Mouse (Mus musculus) c-Kit-positive CD71-positive TER-119-positive erythroid progenitor cells, embryonic 14.5 days (primary cell): ENCODE results near the gene Dpy19l1.
A peak's percentile ranks its signal among the peaks of the same experiment; 100 is the strongest.

Source experiments
- DNase-seq: peaks from one replicate; pipeline ENCODE4 v3.0.0-alpha.2; 2013; ENCODE audit warnings: low spot score

Gene Dpy19l1

GRCm38 (mm10) chr9:24503067-24503857, at the start of gene Dpy19l1:
TSS of gene Dpy19l1 (minus strand) at chr9:24503140.
- DNase-seq, result peak; percentile 84

DNA sequence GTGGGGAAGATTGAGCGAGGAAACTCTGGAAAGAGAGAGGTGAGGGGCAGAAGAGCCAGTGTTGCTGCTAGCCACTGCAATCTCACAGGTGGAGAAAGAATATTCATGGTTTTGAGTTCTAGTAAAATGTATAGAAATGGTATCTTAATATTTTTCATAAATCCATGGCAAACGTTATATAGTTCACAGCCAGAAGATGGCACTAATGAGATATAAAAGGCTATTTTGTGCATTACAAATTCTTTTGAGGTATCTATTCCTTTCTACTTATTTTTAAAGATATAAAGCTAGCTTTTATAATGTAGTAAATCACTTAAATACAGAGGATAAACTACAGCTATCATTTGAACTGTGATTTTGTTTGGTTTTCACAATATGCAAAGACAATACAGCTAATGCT, 35.2 kb upstream of the Dpy19l1 start:
- DNase-seq, result no peak

GRCm38 (mm10) chr9:24516575-24517139, 13.7 kb upstream of the Dpy19l1 start:
- peak; percentile 33 for DNase-seq

GRCm38 (mm10) chr9:24514078-24514469, 11.1 kb upstream of the Dpy19l1 start:
- DNase-seq, result no peak

DNA sequence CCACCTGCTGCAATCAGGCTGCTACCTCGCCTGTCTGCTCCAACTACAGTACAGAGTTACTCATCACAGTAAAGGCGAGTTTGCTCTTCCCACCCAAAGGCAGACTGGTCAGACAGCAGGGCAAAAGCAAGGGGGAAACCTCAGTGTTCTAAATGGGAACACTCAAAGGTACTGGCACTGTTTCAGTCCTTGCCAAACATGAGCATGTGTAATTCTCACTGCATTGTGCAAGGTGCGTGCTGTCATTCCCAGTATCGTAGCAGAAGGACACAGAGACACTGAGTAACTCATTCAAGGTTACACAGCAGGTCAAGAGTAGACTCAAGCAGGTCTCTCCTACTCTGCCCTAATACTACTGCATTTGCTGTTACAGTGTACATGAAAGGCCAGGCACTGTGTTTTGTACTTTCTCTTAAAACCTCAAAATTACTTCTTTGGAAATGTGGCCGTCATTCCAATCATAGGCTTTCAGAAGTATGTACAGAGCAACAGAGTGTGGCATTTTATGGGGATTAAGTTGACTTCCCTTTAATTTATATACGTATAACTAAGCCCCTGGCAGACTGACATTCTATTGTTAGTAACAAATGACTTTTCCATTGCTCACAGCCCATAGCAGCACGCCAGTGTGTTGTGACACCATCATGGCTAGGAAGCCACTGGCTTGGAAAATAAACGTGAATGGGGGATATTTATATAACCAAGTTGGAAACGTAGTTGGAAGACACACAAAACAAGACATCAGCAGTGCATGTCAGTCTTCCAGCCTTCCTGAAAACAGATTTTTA, 10.5 kb upstream of the Dpy19l1 start:
- DNase-seq, result no peak

DNA sequence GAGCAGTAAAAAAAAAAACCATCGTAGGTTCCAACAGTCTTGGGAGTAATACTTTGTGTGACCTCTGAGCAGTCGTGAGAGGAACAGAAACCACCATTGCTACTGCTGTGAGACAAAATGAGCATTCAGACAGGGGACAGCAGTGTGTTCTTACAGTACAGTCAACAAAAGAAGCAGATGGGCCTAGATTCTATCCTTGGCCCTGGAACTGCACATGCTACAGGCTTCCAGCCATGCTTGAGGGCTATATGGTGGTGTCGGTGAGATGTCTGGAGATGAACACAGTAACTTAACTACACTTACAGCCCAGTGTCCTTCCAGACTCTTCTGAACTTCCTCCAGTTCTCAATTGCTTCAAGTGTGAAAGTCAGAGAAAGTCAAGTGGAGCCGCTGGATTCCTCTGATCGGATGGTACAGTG, 9.2 kb upstream of the Dpy19l1 start:
- no peak for DNase-seq

DNA sequence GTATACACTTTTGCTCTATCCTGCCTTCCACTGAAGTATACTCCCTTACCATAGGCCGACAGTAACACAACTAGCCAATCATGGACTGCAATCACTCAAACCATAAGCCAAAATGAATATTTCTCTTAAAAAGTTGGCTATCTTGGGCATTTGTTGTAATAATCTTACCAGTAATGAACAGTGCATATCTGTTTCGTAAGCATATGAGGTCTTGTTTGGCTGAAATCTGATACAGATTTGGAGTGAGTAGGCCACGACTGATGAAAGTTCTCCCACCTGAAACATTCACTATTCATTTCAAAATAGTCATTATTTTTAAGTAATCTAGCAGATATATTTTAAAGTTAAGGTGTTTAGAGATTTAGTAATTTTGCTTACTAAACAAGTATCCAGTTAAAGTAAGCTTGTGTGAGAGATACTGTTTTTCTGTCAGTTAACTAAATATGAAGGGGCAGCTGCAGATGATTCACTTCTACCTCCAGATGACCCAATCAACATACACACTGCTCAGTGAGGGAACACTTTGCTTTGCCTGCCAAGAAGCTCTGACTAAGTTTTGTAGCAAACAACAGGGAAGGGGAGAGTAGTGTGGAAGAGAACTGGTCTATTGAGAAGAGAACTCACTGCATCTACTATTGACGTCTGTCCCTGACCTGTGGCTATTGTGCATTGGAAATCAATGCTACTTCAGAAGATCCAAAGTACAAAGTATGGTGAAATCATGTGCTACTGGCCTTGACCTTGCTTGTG, 8.6 kb upstream of the Dpy19l1 start:
- no peak for DNase-seq

- no peak for DNase-seq
Observed at GRCm38 (mm10) chr9:24508880-24509279, 5.9 kb upstream of the Dpy19l1 start.

DNA sequence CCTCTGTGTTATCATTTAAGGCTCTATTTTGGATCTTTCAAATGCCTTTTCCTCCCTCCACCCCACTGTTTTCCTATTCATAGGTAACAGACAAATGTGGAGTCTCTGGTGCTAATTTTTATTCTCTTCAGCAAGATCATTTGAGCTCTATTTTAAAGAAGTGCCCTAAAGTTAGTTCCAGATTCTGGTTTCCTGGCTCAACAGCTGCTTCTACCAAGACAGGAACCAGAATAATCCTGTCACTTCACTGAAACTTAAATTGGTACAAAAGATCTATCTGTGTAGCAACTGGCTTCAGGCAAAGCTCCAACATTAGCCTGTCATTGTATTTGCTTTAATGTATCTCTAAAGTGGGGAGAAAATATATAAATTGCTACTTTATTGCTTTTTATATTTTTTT, 3.6 kb upstream of the Dpy19l1 start:
- DNase-seq, result no peak

DNA sequence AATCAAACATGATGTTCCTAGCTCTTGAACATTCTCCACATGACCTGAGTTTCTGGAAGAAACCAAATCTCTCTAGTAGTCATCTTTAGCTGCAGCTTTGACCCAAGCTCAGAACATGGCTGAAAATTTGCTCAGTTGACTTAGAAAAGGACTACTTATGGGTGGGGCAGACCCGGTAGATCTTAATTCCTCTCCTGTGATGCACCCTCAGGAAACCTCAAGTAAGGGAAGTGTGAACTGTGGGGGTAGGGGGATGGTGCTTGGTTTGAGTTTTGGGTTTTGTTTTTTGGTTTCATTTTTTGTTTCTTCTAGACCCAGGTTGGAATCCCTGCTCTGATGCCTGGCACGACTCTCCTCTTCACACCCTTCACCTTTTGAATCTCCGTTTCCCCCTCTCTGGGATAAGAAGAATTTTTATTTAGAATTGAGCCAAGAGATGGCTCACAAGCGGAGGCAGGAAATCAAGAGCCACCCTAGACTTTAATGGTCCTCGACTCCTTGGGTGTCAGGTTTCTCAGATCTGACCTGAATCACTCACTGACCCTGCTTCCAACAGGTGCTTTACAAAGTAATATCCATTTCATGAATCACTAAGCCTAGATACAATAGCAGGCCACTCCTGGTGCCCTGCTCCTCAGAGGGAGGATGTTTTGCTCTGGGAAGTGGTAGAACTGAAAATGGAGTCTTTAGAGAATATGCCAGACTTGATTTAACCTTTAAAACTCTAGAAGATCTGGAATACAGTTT, 2.2 kb upstream of the Dpy19l1 start:
- DNase-seq, result no peak

GRCm38 (mm10) chr9:24504381-24504780, 1.4 kb upstream of the Dpy19l1 start:
- no peak for DNase-seq

DNA sequence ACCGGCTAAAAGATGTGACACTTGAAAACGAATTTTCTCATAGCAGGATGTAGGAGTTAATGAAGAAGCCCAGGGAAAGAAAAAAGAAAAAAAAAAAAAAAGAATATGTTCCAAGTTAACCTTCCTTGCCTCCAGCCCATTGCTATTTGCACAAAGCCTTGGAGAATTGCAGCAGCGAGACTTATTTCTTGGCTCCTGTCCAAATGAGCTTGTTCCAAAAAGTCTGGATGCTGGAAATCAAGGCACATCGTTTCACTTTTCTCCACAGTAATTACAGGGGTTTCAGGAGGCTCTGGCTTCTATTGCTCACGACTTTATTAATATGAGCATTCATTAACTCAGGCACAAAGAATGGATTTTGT, 899 bp upstream of the Dpy19l1 start:
- no peak for DNase-seq

DNA sequence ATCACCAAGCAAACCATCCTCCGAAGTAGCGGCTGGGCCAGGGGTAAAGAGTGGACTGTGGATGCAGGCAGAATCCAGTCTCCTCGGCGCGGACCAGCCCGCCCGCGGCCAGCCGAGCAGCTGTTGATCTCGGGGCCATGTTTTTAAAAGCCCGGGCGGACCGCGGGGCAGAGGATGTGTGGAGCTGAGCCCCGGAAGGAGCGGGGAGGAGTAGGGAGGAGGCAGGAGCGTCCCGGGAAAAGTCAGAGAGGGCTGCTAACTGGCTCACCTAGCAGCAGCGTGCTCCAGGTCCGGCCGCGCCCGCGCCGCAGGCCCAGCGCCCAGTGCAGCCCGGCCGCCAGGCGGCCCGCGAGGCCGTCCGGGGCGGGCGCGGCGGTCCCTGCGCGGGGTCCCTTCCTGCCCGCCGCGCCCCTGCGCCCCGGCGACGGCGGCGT, 352 bp downstream of the Dpy19l1 start:
- peak; percentile 45 for DNase-seq

- DNase-seq, result no peak
Observed at GRCm38 (mm10) chr9:24501618-24502017, 1.3 kb downstream of the Dpy19l1 start.

DNA sequence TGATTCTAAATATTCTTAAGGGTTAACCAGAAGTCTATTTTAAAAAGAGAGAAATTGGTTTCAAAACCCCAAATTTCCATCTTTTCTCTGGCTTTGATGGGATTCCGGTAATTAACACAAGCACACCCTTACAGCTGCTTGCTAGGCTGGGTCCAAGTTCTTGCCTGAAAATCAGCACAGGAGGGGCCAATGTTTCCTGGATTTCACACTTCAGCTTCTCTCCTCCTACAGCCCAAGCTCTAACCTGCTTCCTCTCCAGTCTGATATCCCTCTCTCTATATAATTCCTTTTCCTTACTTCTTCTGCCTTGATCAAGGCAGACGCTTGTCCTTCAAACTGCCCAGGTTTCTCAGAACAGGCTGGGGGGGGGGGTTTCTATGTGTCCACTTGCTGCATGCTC, 6.7 kb downstream of the Dpy19l1 start:
- DNase-seq, result no peak

DNA sequence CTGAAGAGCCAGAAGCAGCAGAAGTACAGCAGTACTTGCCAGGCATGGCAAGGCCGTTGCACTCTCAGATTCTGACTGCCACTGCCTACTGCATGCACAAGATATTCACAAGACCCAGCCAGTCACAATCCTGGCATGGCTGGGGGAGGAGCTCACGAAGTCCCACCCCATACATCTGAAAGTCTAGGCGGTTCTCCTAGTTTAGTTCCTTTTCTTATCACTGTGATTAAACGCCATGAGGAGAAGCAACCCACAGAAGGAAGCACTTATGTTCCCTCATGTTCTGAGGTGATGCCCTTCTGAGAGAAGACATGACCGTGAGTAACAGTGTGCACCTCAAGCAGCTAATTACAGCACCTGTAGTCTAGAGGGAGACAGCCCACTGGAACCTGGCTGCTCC, 12.4 kb downstream of the Dpy19l1 start:
- peak; percentile 52 for DNase-seq

GRCm38 (mm10) chr9:24488425-24489104, 14.4 kb downstream of the Dpy19l1 start:
- DNase-seq, result peak; percentile 77

GRCm38 (mm10) chr9:24482375-24482774, 20.6 kb downstream of the Dpy19l1 start:
- no peak for DNase-seq

GRCm38 (mm10) chr9:24477251-24477650, 25.7 kb downstream of the Dpy19l1 start:
- no peak for DNase-seq

DNA sequence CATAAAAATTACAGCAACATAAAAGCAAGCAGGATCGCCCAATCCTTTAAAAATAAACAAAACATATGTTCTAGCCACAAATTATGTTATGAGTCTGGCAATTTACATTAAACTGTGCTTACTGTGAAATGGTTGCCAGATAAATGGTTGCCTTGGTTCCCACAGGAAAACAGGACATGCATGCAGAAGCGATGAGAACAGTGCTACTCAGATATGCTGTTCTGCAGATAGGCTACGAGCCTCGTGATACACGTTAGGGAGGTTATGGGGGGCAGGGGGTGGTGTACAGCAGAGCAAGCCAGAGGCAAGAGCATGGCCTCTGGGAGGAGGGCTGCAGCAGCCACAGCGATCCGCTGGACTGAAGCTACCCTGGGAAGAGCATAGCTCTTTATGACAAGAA, 29.1 kb downstream of the Dpy19l1 start:
- no peak for DNase-seq

DNA sequence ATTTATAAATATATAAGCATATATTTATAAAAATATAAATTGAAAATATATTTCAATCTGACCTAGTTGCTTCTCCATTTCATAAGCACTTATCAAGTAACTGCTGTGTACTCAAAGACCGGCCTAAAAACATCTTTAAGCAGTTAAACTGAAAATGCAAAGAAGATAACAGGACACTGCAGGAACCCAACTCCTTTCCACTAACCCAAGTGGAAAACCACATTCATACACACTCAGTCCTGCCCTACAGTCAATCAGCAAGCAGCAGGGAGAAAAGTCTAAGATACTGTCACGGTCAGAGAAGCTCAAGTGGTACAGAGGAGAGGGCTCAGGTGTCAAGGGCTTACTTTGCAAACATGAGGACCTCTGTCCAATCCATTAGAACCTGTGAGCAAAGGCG, 30.4 kb downstream of the Dpy19l1 start:
- DNase-seq, result no peak
